Mouse (Mus musculus): ENCODE measurements around the gene Smyd3.

Smyd3 gene

GRCm38 (mm10) chr1:179458987-179459368, 58.9 kb downstream of the Smyd3 start:
- DNase-seq (ENCODE audit: low spot score) = no peak

DNA sequence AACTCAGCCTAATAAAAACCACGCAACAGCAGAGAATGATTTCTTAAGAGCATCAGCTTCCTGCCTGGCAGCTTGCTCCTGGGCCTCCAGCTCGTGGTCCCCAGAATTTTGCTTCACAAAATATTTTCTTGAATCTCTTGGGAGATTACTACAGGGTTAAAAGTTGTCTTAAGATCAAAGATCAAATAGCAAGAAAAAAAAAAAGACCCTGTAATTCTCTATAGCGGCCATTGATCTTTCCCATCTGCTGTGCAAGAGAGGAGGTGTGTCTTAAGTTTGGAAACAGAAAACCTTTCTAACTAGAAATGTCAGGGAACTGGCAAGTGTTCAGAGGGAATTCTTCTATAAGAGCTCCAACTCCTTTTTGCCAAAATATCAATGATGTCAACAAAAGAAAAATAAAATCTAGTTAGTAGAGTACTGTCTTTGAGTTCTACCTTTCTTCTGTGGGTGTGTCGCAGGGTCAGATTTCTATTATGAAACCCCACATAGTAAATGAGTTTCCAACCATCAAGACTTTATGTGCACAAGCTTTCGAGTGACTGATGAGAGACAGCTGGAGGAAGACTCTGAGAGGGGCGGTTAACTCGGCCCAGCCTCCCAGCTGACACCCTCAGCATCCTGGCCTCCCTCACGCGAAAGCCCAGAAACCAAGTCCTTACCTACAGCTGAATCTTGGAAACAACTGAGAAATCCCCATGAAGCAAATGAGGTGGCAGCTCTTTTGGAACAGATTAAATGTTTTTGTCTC, 59.4 kb downstream of the Smyd3 start:
- DNase-seq (ENCODE audit: low spot score) = no peak

DNA sequence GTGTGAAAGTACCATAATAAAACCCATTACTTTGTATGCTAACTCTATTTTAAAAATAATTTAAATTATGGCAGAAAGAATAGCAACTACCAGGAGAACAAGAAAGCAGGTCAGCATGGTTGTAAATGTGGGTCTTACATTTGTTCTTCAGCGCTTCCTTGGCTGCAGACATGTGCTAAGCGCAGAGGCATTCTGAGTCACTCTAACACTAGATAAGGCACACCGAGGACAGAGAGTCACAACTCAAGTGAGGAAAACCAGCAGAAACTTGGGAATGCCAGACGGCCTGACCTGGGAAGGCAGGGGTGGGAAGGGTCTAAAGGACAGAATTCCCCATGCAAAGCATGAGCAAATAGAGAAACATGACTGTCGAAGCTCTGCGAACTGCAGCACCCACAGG, 63.2 kb downstream of the Smyd3 start:
- no peak for DNase-seq (ENCODE audit: low spot score)

DNA sequence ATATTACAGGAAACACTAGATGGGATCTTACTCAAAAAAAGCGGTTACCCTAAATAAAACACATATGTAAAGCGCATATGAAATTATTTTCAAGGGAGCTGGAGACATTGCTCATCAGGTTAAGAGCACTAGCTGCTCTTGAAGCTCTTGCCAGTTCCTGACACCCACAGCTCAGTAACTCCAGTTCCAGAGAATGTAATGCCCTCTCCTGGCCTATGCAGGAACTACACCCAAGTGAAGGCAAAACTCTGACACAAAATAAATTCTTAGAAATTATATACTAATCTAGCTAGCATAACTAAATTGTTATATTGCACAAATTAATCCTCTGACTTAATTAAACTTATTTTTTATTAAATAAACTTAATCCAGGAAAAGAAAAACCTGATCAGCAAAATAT, 66.6 kb downstream of the Smyd3 start:
- DNase-seq (ENCODE audit: low spot score) = no peak

GRCm38 (mm10) chr1:179446845-179447212, 71.0 kb downstream of the Smyd3 start:
- no peak for DNase-seq (ENCODE audit: low spot score)

GRCm38 (mm10) chr1:179446127-179446844, 71.6 kb downstream of the Smyd3 start:
- DNase-seq (ENCODE audit: low spot score) = no peak

- no peak for DNase-seq (ENCODE audit: low spot score)
Observed at GRCm38 (mm10) chr1:179443835-179444234, 74.0 kb downstream of the Smyd3 start.

DNA sequence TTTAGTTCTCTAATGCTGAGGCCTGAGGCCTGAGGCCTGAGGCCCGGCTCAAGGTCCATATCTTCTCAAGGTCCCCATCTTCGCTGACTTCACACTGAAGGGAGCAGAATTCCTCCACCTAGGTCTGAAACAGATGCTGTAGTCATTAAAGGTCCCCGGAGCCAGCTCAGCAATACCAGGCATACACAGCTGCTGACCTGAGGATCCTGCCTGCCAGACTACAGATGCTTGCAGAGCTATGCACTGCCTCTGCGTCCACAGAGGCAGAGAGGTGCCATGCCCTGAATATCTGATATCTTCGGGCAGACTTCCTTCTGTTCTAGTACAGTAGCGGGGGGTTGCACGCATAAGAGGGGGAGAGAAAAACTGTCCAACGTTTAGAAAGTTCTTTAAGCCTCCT, 74.4 kb downstream of the Smyd3 start:
- DNase-seq (ENCODE audit: low spot score) = no peak

DNA sequence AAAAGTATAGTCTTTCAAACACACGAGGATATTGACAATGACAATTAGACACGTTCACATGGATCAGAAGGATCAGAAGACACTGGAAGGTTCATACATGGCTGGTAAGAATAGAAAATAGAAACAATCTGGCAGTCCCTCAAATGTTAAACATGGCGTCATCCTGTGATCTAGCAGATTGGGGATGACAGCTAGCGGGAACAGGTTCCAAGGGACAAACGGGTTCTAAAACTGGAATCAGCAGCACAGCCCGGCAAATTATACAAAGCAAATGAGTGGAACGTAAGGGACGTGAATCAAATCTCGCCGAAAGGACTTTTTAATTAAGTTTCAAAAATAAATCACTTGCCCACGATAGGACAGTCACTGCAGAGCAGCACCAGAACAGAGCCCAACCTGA, 81.2 kb downstream of the Smyd3 start:
- no peak for DNase-seq (ENCODE audit: low spot score)

GRCm38 (mm10) chr1:179434443-179435260, 83.2 kb downstream of the Smyd3 start:
- DNase-seq (ENCODE audit: low spot score) = no peak

DNA sequence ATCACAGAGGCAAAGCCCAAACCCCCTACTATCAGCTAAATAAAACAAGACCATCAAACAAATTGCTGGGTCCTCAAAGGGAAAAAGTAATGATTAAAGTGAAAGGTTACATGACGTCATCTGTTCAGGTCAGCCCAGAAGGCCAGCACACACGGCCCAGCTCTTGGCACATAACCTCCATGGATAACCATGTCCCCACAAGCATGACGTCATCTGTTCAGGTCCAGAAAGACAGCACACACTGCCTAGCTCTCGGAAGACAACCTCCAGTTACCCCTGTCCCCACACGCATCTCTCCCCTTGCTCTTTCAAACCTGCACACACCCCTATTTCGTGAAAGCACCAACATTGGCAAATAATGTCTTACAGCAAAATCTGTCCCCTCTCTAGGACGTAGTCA, 84.0 kb downstream of the Smyd3 start:
- no peak for DNase-seq (ENCODE audit: low spot score)

DNA sequence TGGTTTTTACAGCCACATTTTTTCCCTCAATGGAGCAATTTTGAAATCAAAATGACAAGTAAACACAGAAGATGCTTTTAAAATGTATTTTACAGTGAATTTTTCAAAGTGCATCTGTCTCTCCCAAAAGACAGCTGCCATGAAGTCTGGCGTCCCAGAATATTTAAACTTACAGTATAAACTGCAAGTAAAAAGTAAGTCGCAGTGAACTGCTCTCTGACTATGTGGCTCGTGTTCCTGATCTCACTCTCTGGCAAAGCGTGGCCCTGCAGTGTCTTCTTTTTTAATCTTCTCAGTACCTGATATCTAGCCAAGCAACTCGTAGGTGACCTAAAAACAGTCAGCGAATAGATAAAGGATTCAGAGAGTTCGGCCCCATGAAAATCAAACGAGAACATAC, 84.5 kb downstream of the Smyd3 start:
- DNase-seq (ENCODE audit: low spot score) = no peak

- no peak for DNase-seq (ENCODE audit: low spot score)
Observed at GRCm38 (mm10) chr1:179430077-179430476, 87.8 kb downstream of the Smyd3 start.

- DNase-seq (ENCODE audit: low spot score) = no peak
Observed at GRCm38 (mm10) chr1:179424879-179425472, 92.9 kb downstream of the Smyd3 start.

GRCm38 (mm10) chr1:179419091-179419490, 98.8 kb downstream of the Smyd3 start:
- DNase-seq (ENCODE audit: low spot score) = no peak

DNA sequence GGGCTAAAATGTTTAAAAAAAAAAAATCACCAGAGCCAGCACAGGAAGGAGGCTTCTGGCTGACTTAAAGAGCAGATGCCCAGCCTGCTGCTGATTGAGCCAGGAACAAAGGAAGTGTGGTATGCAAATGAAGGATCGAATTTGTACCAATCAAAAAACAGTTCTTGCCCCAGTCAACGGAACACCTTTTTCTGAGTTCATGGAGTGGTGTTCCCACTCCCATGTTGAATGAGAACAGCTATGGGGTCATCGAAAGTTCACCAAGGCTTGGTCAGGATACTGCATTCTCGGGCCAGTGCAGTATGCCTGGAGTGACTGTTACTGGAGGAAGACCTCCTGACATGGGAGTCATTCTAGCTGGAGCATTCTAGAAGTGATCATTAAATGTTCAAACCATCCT, 109.8 kb downstream of the Smyd3 start:
- no peak for DNase-seq (ENCODE audit: low spot score)

DNA sequence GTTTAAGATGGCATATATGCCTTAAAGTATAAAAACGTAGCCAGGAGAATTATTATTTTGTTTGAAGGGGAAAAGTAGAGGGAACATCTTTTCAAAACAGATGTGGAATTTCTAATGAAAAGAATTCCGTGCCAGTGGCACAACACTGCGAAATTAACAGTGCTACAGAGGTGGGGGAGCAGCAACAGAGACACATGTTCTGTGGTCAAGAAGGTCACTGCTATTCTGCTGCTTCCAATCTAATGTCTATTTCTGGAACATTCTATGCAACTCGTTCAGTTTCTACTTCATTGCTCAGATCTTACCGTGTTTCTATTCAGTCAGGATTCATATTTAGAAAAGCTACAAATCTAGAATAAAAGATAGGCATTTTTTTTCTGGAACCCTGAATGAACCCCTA, 117.0 kb downstream of the Smyd3 start:
- no peak for DNase-seq (ENCODE audit: low spot score)

DNA sequence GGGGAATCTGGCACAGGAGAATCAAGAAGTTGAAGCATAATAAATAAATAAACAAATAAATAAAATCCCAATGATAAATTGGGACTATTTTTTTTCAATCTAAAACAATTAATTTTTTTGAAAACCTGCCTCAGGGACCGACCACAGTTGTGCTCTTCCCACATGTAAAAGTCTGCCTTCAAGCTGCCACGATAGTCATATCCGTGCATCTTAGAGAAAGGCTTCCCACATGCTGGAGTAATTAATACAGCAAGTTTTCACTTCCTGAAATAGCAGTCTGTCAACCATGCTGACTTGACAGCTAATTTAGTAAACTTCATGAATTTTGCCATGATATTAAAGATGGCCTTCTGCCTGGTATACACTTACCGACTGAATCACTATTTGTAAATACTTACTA, 119.2 kb downstream of the Smyd3 start:
- DNase-seq (ENCODE audit: low spot score) = no peak

DNA sequence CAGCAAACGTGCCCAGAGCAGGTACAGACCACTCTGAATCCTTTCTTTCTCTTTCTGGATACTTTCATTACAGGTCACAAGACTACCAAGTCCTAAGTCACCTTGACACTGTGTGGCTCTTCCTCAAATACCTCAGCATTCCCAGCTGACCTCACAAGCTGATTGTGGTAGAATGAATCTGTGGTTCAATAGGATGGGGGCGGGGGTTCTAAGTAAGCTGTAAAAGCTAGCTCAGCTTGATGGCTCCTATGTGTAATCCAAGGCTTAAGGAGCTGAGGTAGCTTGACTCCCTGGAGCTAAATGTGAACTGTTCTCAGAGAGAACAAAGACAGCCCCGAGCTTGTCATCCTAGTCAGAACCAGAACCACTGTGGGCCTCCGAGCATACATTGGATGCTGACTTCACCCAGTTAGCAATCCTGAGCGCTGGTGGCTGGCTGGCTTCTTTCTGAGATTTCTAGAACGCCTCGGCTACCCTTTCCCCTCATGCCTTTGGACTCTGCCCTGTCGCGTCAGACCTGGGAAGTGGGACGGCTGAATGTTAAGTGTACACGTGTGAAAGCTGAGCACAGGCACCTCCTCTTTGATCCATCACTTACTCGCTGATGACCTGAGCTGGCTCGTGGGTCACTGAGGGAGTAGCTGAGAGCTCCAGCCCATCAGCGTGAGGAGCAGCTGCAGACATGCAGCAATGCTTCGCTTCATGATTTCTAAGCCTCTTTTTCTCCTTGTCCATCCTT, 131.4 kb downstream of the Smyd3 start:
- DNase-seq (ENCODE audit: low spot score) = no peak

GRCm38 (mm10) chr1:179385691-179386090, 132.2 kb downstream of the Smyd3 start:
- no peak for DNase-seq (ENCODE audit: low spot score)

DNA sequence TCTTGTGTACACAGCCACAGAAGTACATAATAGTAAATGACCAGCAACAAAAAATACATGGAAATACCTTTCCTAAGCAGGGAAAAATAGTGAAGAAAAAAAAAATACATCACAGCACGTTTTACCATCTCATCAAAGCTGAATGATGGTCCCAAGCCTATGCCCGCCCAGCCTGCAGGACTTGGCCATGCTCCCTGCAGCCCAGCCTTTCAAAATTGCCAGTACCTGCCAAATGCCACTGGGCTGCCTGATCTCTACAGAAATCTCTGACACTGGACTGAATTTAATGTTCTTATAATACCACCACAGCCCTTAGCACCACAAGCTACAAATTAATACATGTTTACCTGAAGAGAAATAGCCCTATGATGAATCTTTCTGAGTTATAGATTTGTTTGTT, 133.5 kb downstream of the Smyd3 start:
- no peak for DNase-seq (ENCODE audit: low spot score)

DNA sequence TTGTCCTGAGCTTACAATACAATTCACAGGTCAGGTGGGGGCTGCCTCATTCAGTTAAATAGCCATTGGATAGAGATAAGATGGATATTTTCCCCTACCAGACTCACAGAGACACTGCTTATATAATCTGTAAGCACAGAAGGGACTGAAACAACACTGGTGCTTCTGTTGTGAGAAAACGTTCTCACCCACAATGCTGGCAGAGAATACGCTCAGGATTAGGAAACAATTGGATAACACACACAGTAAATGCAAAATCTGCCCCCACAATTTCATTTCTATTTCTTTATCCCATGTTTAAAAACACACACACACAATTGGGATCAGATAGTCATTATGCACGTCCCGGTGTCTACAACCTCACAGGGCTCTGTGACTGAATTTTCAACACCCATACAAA, 139.7 kb downstream of the Smyd3 start:
- DNase-seq (ENCODE audit: low spot score) = no peak

Measured in urinary bladder, postnatal 25 days (tissue).